ENCODE assay signal across 7 mouse cellular contexts in the genomic region with DNA sequence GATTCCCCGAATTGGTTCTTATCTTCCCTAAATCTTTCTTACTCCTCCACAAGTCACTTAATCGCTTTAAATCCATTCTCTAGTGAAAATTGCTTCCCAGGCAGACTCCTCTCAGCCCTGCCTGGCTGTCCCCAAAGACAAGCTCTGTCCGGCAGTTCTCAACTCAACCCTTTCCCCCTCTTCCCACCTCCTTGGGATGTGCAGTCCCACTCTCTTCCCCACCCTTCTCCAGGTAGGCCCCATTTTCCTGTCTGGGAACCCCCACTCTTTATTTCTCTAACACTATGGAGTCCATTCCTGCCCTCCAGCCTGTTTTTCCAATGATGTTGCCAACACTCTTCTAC. TPM values are rescaled to one million over a fixed set of nuclear protein-coding genes. Genes with fewer than 3 reads are reported as not detected.
DNase-seq lines count a peak whose midpoint lies in the region; ATAC-seq and TF ChIP-seq lines count a peak whose summit lies in the region.

No protein-coding gene starts in this region.

- no peak for TF ChIP-seq CTCF in stomach, postnatal 0 days (IDR thresholded peaks at IDR 0.05; ENCODE audit: low read depth)

- no peak for ATAC-seq in neural tube, embryonic 11.5 days (ENCODE audit: insufficient read depth, low FRiP score, low TSS enrichment)
- no peak for ATAC-seq in forebrain, embryonic 13.5 days
- ATAC-seq in liver, embryonic 11.5 days (replicated peaks; ENCODE audit: low FRiP score): no peak
- ATAC-seq in stomach, postnatal 0 days (ENCODE audit: low FRiP score, low TSS enrichment): no peak

- H3K4me3 ChIP-seq in neural tube, embryonic 11.5 days (ENCODE audit: low read depth, low read length): peak overlapping the region; percentile 80
- H3K4me3 ChIP-seq in forebrain, embryonic 13.5 days: peak overlapping the region; percentile 66
- peak overlapping the region; percentile 80 for H3K4me3 ChIP-seq in liver, embryonic 11.5 days (ENCODE audit: low read depth, low read length)
- peak overlapping the region; percentile 62 for H3K4me3 ChIP-seq in stomach, postnatal 0 days (ENCODE audit: low read depth, low read length)

- peak overlapping the region; percentile 75 for H3K9ac ChIP-seq in neural tube, embryonic 11.5 days (ENCODE audit: low read length)
- peak overlapping the region; percentile 87 for H3K9ac ChIP-seq in forebrain, embryonic 13.5 days
- H3K9ac ChIP-seq in liver, embryonic 11.5 days (ENCODE audit: low read depth, low read length): peak overlapping the region; percentile 78
- H3K9ac ChIP-seq in stomach, postnatal 0 days (ENCODE audit: low read length): peak overlapping the region; percentile 73

- no peak for DNase-seq in neural tube, embryonic 11.5 days (ENCODE audit: low spot score)
- DNase-seq in neural tube, embryonic 10.5 days (ENCODE audit: extremely low spot score, low spot score): no peak
- no peak for DNase-seq in liver, embryonic 11.5 days (ENCODE audit: low spot score)
- no peak for DNase-seq in stomach, postnatal 0 days (ENCODE audit: low spot score)
- no peak for DNase-seq in layer of hippocampus, adult 8-10 months (ENCODE audit: low spot score in 2 of 2)
- no peak for DNase-seq in cerebellum, adult 11-12 months

- H3K4me1 ChIP-seq in neural tube, embryonic 11.5 days (ENCODE audit: control insufficient read depth, insufficient read depth, low read length): peaks cover 32% of the 10 kb centered on the region
- H3K4me1 ChIP-seq in forebrain, embryonic 13.5 days: peaks cover 55% of the 10 kb centered on the region
- peaks cover 47% of the 10 kb centered on the region for H3K4me1 ChIP-seq in liver, embryonic 11.5 days (replicated peaks; ENCODE audit: control insufficient read depth, insufficient read depth, low read length)
- H3K4me1 ChIP-seq in stomach, postnatal 0 days (replicated peaks; ENCODE audit: control insufficient read depth, insufficient read depth): peaks cover 12% of the 10 kb centered on the region; the same call in 1 of the 2 replicates

- H3K9me3 ChIP-seq in neural tube, embryonic 11.5 days (ENCODE audit: control insufficient read depth, low read length): no peaks in the 10 kb centered on the region
- H3K9me3 ChIP-seq in forebrain, embryonic 13.5 days (replicated peaks): no peaks in the 10 kb centered on the region
- no peaks in the 10 kb centered on the region for H3K9me3 ChIP-seq in liver, embryonic 11.5 days (ENCODE audit: control insufficient read depth, low read length)
- no peaks in the 10 kb centered on the region for H3K9me3 ChIP-seq in stomach, postnatal 0 days (ENCODE audit: control insufficient read depth, low read length)

- H3K27me3 ChIP-seq in neural tube, embryonic 11.5 days (ENCODE audit: control insufficient read depth, insufficient read depth, low read length): no peaks in the 10 kb centered on the region
- H3K27me3 ChIP-seq in forebrain, embryonic 13.5 days: no peaks in the 10 kb centered on the region
- no peaks in the 10 kb centered on the region for H3K27me3 ChIP-seq in liver, embryonic 11.5 days (replicated peaks; ENCODE audit: control insufficient read depth, insufficient read depth, low read length)
- no peaks in the 10 kb centered on the region for H3K27me3 ChIP-seq in stomach, postnatal 0 days (ENCODE audit: control insufficient read depth, insufficient read depth, low read length)

- H3K27ac ChIP-seq in neural tube, embryonic 11.5 days (ENCODE audit: low read depth, low read length): no peak overlapping the region
- H3K27ac ChIP-seq in forebrain, embryonic 13.5 days: peak overlapping the region; percentile 70; the same call in 1 of the 2 replicates
- H3K27ac ChIP-seq in liver, embryonic 11.5 days (ENCODE audit: low read depth, low read length): no peak overlapping the region
- peak overlapping the region; percentile 75 for H3K27ac ChIP-seq in stomach, postnatal 0 days (replicated peaks)

- no peaks in the 10 kb centered on the region for H3K36me3 ChIP-seq in neural tube, embryonic 11.5 days (ENCODE audit: control insufficient read depth, insufficient read depth, low read length)
- H3K36me3 ChIP-seq in forebrain, embryonic 13.5 days (ENCODE audit: poor library complexity, severe bottlenecking): peaks cover 3% of the 10 kb centered on the region; the same call in 1 of the 2 replicates
- no peaks in the 10 kb centered on the region for H3K36me3 ChIP-seq in liver, embryonic 11.5 days (ENCODE audit: control insufficient read depth, insufficient read depth, low read length)
- no peaks in the 10 kb centered on the region for H3K36me3 ChIP-seq in stomach, postnatal 0 days (ENCODE audit: control insufficient read depth, insufficient read depth, low read length)

- TF ChIP-seq EP300 in stomach, postnatal 0 days (optimal IDR thresholded peaks at IDR 0.05): no peak

- WGBS in neural tube, embryonic 11.5 days: 2% methylated on average over 3 of the region's 3 CpGs
- 1% methylated on average over 3 of the region's 3 CpGs for WGBS in forebrain, embryonic 13.5 days
- 13% methylated on average over 3 of the region's 3 CpGs for WGBS in liver, embryonic 11.5 days
- WGBS in stomach, postnatal 0 days: 5% methylated on average over 3 of the region's 3 CpGs

- H3K4me2 ChIP-seq in neural tube, embryonic 11.5 days (ENCODE audit: low read depth): peak overlapping the region; percentile 79
- H3K4me2 ChIP-seq in forebrain, embryonic 13.5 days: peak overlapping the region; percentile 71
- peak overlapping the region; percentile 83 for H3K4me2 ChIP-seq in liver, embryonic 11.5 days
- peak overlapping the region; percentile 74 for H3K4me2 ChIP-seq in stomach, postnatal 0 days (replicated peaks; ENCODE audit: low read depth)

RNA-seq across cellular contexts. Expression of gene Oaz2, which starts 9.3 kb away (rescaled TPM):
- polyA plus RNA-seq in neural tube, embryonic 11.5 days (2014; fragmentation: Nextera tagmentation; extraction: Ambion mirVana): 254 and 263 TPM in 2 replicates
- 273 and 289 TPM in 2 replicates for polyA plus RNA-seq in forebrain, embryonic 13.5 days (2015; fragmentation: Nextera tagmentation; extraction: Ambion mirVana)
- polyA plus RNA-seq in liver, embryonic 11.5 days (2014; fragmentation: Nextera tagmentation; extraction: Ambion mirVana): 119 and 123 TPM in 2 replicates
- polyA plus RNA-seq in stomach, postnatal 0 days (2015; fragmentation: Nextera tagmentation; extraction: Ambion mirVana): 138 and 144 TPM in 2 replicates
- 100 to 1,000 TPM; 188 to 226 (median 208) TPM for total RNA-seq in layer of hippocampus, adult 8-10 months (2022)

RNA-seq across cellular contexts. Expression of gene Rbpms2, which starts 47.6 kb away (rescaled TPM):
- 20.4 and 20.7 TPM in 2 replicates for polyA plus RNA-seq in neural tube, embryonic 11.5 days (2014; fragmentation: Nextera tagmentation; extraction: Ambion mirVana)
- 4.2 and 6.5 TPM in 2 replicates for polyA plus RNA-seq in forebrain, embryonic 13.5 days (2015; fragmentation: Nextera tagmentation; extraction: Ambion mirVana)
- 34.8 and 36.5 TPM in 2 replicates for polyA plus RNA-seq in liver, embryonic 11.5 days (2014; fragmentation: Nextera tagmentation; extraction: Ambion mirVana)
- 18.1 and 19.9 TPM in 2 replicates for polyA plus RNA-seq in stomach, postnatal 0 days (2015; fragmentation: Nextera tagmentation; extraction: Ambion mirVana)
- 1 to 10 TPM; 3.7 to 5.4 (median 4.6) TPM for total RNA-seq in layer of hippocampus, adult 8-10 months (2022)

Comparison
In these comparisons a context has a peak if more than half of its experiments do, and no peak if none do; other contexts are left out.
1. H3K27ac ChIP-seq: peak in forebrain, embryonic 13.5 days (single experiment) and stomach, postnatal 0 days (single experiment); none in neural tube, embryonic 11.5 days (single experiment) and liver, embryonic 11.5 days (single experiment).
2. Peak in every context shown above with its lines, with median percentiles within 50 percentile points of each other: H3K4me2 ChIP-seq, H3K4me3 ChIP-seq and H3K9ac ChIP-seq.